Mouse (Mus musculus): ENCODE data around the gene Rapgef6. TPM values are rescaled to one million over a fixed set of nuclear protein-coding genes. Genes with fewer than 3 reads are reported as not detected.

Rapgef6 gene
- 33.2 TPM in 2 replicates for polyA plus RNA-seq (2014; fragmentation: Nextera tagmentation; extraction: Ambion mirVana)

- Histone ChIP-seq H3K4me1 (ENCODE audit: insufficient read depth) (peaks cover 7% of the 10 kb centered on the region; the same call in 1 of the 2 replicates), H3K36me3 (ENCODE audit: insufficient read depth) (no peaks in the 10 kb centered on the region), H3K27ac (ENCODE audit: low read depth) (peak within 1 kb of the TSS; percentile 97), H3K4me3 (ENCODE audit: low read depth, low read length) (peak within 1 kb of the TSS; percentile 87), H3K27me3 (ENCODE audit: insufficient read depth, low read length) (no peaks in the 10 kb centered on the region), H3K9ac (peak within 1 kb of the TSS; percentile 87), H3K9me3 (ENCODE audit: low read depth, low read length) (no peaks in the 10 kb centered on the region), H3K4me2 (peak within 1 kb of the TSS; percentile 83)
- TF ChIP-seq CTCF (IDR thresholded peaks at IDR 0.05; ENCODE audit: low read depth), result no peak
- WGBS, result under 1% methylated on average over 73 of the region's 73 CpGs
- DNase-seq, result peak; percentile 100
- peak; percentile 97 for ATAC-seq (ENCODE audit: insufficient read depth)
Observed at GRCm38 (mm10) chr11:54522529-54523430, at the start of gene Rapgef6. Rapgef6 (plus strand) TSS chr11:54522847.

- H3K36me3 ChIP-seq (ENCODE audit: insufficient read depth), result peaks cover 16% of the 10 kb centered on the region; the same call in 1 of the 2 replicates
- H3K27me3 ChIP-seq (ENCODE audit: insufficient read depth, low read length), result no peaks in the 10 kb centered on the region
- H3K4me2 ChIP-seq, result no peak overlapping the region
- H3K4me1 ChIP-seq (ENCODE audit: insufficient read depth), result no peaks in the 10 kb centered on the region
- H3K9me3 ChIP-seq (ENCODE audit: low read depth, low read length), result no peaks in the 10 kb centered on the region
- peak; percentile 42 for DNase-seq
- H3K9ac ChIP-seq, result no peak overlapping the region
- no peak for ATAC-seq (ENCODE audit: insufficient read depth)
- peak; percentile 58 for TF ChIP-seq CTCF (IDR thresholded peaks at IDR 0.05; ENCODE audit: low read depth)
- H3K4me3 ChIP-seq (ENCODE audit: low read depth, low read length), result no peak overlapping the region
- no peak overlapping the region for H3K27ac ChIP-seq (ENCODE audit: low read depth)
- 92% methylated on average over 1 of the region's 1 CpGs for WGBS
Observed at GRCm38 (mm10) chr11:54478414-54478813, 44.2 kb upstream of the Rapgef6 start.

- Histone ChIP-seq H3K9me3 (ENCODE audit: low read depth, low read length) (no peaks in the 10 kb centered on the region), H3K4me3 (ENCODE audit: low read depth, low read length) (no peak overlapping the region), H3K27me3 (ENCODE audit: insufficient read depth, low read length) (no peaks in the 10 kb centered on the region), H3K4me2 (no peak overlapping the region), H3K4me1 (ENCODE audit: insufficient read depth) (no peaks in the 10 kb centered on the region), H3K36me3 (ENCODE audit: insufficient read depth) (peaks cover 4% of the 10 kb centered on the region; the same call in 1 of the 2 replicates), H3K9ac (no peak overlapping the region), H3K27ac (ENCODE audit: low read depth) (no peak overlapping the region)
- TF ChIP-seq CTCF (IDR thresholded peaks at IDR 0.05; ENCODE audit: low read depth), result no peak
- ATAC-seq (ENCODE audit: insufficient read depth), result no peak
- no peak for DNase-seq
- WGBS, result 91% methylated on average over 3 of the region's 3 CpGs
Observed at GRCm38 (mm10) chr11:54486041-54486440, 36.6 kb upstream of the Rapgef6 start.

GRCm38 (mm10) chr11:54491946-54492558, 30.6 kb upstream of the Rapgef6 start:
- Histone ChIP-seq H3K27ac (ENCODE audit: low read depth) (no peak overlapping the region), H3K27me3 (ENCODE audit: insufficient read depth, low read length) (no peaks in the 10 kb centered on the region), H3K9ac (no peak overlapping the region), H3K4me3 (ENCODE audit: low read depth, low read length) (no peak overlapping the region), H3K9me3 (ENCODE audit: low read depth, low read length) (no peaks in the 10 kb centered on the region), H3K4me2 (no peak overlapping the region), H3K4me1 (ENCODE audit: insufficient read depth) (no peaks in the 10 kb centered on the region), H3K36me3 (ENCODE audit: insufficient read depth) (peaks cover 11% of the 10 kb centered on the region; the same call in 1 of the 2 replicates)
- DNase-seq (no peak), ATAC-seq (ENCODE audit: insufficient read depth) (no peak)
- WGBS, result 93% methylated on average over 1 of the region's 1 CpGs
- no peak for TF ChIP-seq CTCF (IDR thresholded peaks at IDR 0.05; ENCODE audit: low read depth)

DNA sequence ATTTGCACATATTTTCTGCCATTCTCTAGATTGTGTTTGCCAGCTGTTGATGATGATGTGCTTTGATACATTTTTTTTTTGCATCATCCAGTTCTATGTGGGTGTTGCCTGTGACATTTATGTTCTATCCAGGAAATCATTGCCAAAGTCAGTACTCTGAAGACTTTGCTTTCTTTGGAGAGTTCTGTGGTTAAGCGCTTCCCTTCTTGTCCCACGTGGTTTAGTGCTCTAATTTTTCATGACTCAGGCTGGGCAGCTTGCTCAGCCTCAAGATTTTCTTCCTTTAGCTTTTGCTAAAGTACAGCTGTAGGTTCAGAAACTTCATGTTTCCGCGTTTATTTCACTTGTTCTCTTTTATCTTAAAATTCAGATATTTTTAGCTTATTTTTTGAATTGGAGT, 30.1 kb upstream of the Rapgef6 start:
- Histone ChIP-seq H3K4me2 (no peak overlapping the region), H3K4me3 (ENCODE audit: low read depth, low read length) (no peak overlapping the region), H3K9ac (no peak overlapping the region), H3K9me3 (ENCODE audit: low read depth, low read length) (no peaks in the 10 kb centered on the region), H3K4me1 (ENCODE audit: insufficient read depth) (no peaks in the 10 kb centered on the region), H3K36me3 (ENCODE audit: insufficient read depth) (peaks cover 14% of the 10 kb centered on the region; the same call in 1 of the 2 replicates), H3K27ac (ENCODE audit: low read depth) (no peak overlapping the region), H3K27me3 (ENCODE audit: insufficient read depth, low read length) (no peaks in the 10 kb centered on the region)
- 85% methylated on average over 4 of the region's 4 CpGs for WGBS
- no peak for TF ChIP-seq CTCF (IDR thresholded peaks at IDR 0.05; ENCODE audit: low read depth)
- ATAC-seq (ENCODE audit: insufficient read depth), result no peak
- peak; percentile 10 for DNase-seq

DNA sequence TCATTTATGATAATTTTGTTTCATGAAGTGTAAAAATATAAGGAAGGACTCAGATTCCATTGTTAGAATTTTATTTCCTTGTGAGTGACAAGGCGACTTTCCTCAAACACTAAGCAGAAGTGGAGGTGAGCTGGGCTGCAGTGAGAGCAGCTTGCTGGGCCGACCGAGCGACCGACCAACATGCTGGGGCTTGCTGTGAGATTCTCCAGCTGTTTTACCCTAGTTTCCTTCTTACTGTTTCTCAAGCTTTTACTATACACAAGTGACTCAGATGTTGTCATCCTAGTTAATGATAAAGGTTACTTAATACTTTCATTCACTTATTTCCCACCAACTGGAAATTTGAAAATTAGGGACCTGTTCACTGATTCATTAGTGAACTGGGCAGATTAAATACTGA, 22.8 kb upstream of the Rapgef6 start:
- no peak overlapping the region for H3K9ac ChIP-seq
- no peak overlapping the region for H3K27ac ChIP-seq (ENCODE audit: low read depth)
- H3K4me3 ChIP-seq (ENCODE audit: low read depth, low read length), result no peak overlapping the region
- DNase-seq (no peak), ATAC-seq (ENCODE audit: insufficient read depth) (no peak)
- 68% methylated on average over 5 of the region's 5 CpGs for WGBS
- H3K4me2 ChIP-seq, result no peak overlapping the region
- H3K9me3 ChIP-seq (ENCODE audit: low read depth, low read length), result no peaks in the 10 kb centered on the region
- peaks cover 44% of the 10 kb centered on the region for H3K36me3 ChIP-seq (ENCODE audit: insufficient read depth)
- H3K4me1 ChIP-seq (ENCODE audit: insufficient read depth), result no peaks in the 10 kb centered on the region
- TF ChIP-seq CTCF (IDR thresholded peaks at IDR 0.05; ENCODE audit: low read depth), result no peak
- H3K27me3 ChIP-seq (ENCODE audit: insufficient read depth, low read length), result no peaks in the 10 kb centered on the region

Data from lung, embryonic 14.5 days (tissue).